Mouse (Mus musculus) limb, embryonic 12.5 days (tissue): ENCODE data around the gene Wipf1. TPM values are rescaled to one million over a fixed set of nuclear protein-coding genes. Genes with fewer than 3 reads are reported as not detected.

Experiments
- ATAC-seq: fragments of 200-750 bp; cut with Nextera tagmentation; 2 replicates; pipeline ENCODE4 v1.8.0; 2017; ENCODE audit warnings: low read depth, moderate TSS enrichment; ENCODE audit not compliant: insufficient number of reproducible peaks, insufficient read depth, low FRiP score, low TSS enrichment
- H3K27ac ChIP-seq: fragments of 300-500 bp; sonication (generic); 2 replicates; pipeline ENCODE4 v1.5.1; 2016; ENCODE audit warnings: mild to moderate bottlenecking, moderate library complexity
- H3K27me3 ChIP-seq: fragments of 300-500 bp; sonication (generic); 2 replicates; pipeline ENCODE4 v1.6.1; 2016; ENCODE audit warnings: mild to moderate bottlenecking, moderate library complexity
- H3K36me3 ChIP-seq: fragments of 300-500 bp; sonication (generic); 2 replicates; pipeline ENCODE4 v1.6.1; 2016; ENCODE audit warnings: mild to moderate bottlenecking, moderate library complexity
- H3K4me1 ChIP-seq: fragments of 300-500 bp; sonication (generic); replicated peaks from 2 replicates; pipeline ENCODE4 v1.6.1; 2016
- H3K4me2 ChIP-seq: fragments of 300-500 bp; sonication (generic); 2 replicates; pipeline ENCODE4 v1.6.1; 2016; ENCODE audit warnings: mild to moderate bottlenecking, moderate library complexity
- H3K4me3 ChIP-seq: fragments of 300-500 bp; sonication (generic); replicated peaks from 2 replicates; pipeline ENCODE4 v1.5.1; 2016; ENCODE audit warnings: mild to moderate bottlenecking
- H3K9ac ChIP-seq: fragments of 300-500 bp; sonication (generic); replicated peaks from 2 replicates; pipeline ENCODE4 v1.6.1; 2016; ENCODE audit warnings: mild to moderate bottlenecking, moderate library complexity
- H3K9me3 ChIP-seq: fragments of 300-500 bp; sonication (generic); 2 replicates; pipeline ENCODE4 v1.6.1; 2016; ENCODE audit warnings: mild to moderate bottlenecking, moderate library complexity
- WGBS: fragments of 180-500 bp; shearing (Covaris S2); methylation state at CpG from one replicate; pipeline ENCODE4 v1.1.7; 2016; 5-methylcytosine and 5-hydroxymethylcytosine counted together
- polyA plus RNA-seq: library from polyadenylated mRNA; unstranded; fragments of >200 nt; fragmentation: Nextera tagmentation; extraction: Ambion mirVana; gene quantifications from 2 replicates; pipeline ENCODE4 v1.2.1, GENCODE M21; 2016

The Wipf1 gene
- polyA plus RNA-seq, 1 experiment from 2014 or later: 16.1 TPM

- WGBS: 77% methylated on average over 15 of the region's 15 CpGs
- Histone ChIP-seq H3K4me1 (peaks cover 36% of the 10 kb centered on the region), H3K27me3 (no peaks in the 10 kb centered on the region), H3K9me3 (no peaks in the 10 kb centered on the region), H3K4me3 (no peak overlapping the region), H3K36me3 (no peaks in the 10 kb centered on the region), H3K4me2 (no peak overlapping the region), H3K9ac (no peak overlapping the region), H3K27ac (no peak overlapping the region)
- ATAC-seq: no peak
Observed at GRCm38 (mm10) chr2:73403385-73404013, 126.0 kb downstream of the Wipf1 start.

DNA sequence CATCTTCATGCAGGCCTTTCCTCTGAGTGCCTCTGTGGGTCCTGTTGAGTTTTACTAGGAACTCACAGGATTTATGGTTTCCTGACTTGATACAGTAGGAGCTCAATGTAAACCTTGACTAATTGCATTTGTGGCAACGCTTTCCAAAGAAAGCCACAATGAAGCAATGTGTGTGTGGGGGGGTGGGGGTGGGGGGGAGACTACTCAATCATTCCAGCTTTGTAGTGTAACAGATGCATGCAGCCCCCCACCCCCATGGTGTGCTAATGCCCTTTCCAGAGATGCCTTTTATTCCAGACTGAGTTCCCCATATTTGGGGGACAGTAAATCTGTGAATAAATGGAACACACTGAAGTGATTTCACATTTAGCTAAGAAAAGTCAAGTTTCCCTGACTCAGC is 127.8 kb downstream of the Wipf1 start:
- Histone ChIP-seq H3K27ac (peak overlapping the region; percentile 60), H3K4me1 (peaks cover 36% of the 10 kb centered on the region), H3K4me3 (no peak overlapping the region), H3K4me2 (0 out of 2 replicates have a peak overlapping the region, but pooled peaks have one; percentile 7), H3K9ac (no peak overlapping the region), H3K9me3 (no peaks in the 10 kb centered on the region), H3K36me3 (no peaks in the 10 kb centered on the region), H3K27me3 (no peaks in the 10 kb centered on the region)
- ATAC-seq: no peak
- WGBS: 36% methylated on average over 1 of the region's 1 CpGs

DNA sequence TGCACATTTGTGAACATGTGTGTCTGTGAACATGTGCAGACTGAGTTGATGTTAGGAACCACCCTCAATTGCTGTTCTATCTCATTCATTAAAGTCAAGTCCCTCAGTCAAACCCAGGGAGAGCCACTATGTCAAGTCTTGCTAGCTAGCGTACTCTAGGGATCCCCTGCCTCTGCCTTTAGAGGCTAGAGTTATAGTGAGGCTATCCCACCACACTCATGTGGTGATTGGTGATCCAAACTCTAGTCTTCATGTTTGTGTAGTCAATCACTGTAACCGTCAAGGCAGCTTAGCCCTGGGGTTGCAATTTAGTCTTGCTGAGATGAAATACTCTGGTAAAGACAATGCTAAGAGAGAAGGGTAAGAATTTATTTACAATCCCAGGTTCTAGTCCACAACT is 132.1 kb downstream of the Wipf1 start:
- no peak for ATAC-seq

GRCm38 (mm10) chr2:73396828-73397325 is 132.7 kb downstream of the Wipf1 start:
- no peak for ATAC-seq
- H3K4me3 ChIP-seq: no peak overlapping the region
- peaks cover 20% of the 10 kb centered on the region for H3K4me1 ChIP-seq
- H3K4me2 ChIP-seq: no peak overlapping the region
- no peak overlapping the region for H3K9ac ChIP-seq
- H3K27ac ChIP-seq: no peak overlapping the region
- no peaks in the 10 kb centered on the region for H3K9me3 ChIP-seq
- H3K36me3 ChIP-seq: no peaks in the 10 kb centered on the region
- WGBS: 82% methylated on average over 3 of the region's 3 CpGs
- H3K27me3 ChIP-seq: 0 out of 2 replicates have a peak, but pooled peaks cover 3% of the 10 kb centered on the region

More for the DNA sequence above, 132.1 kb downstream of the Wipf1 start:
- 91% methylated on average over 2 of the region's 2 CpGs for WGBS
- no peak overlapping the region for H3K27ac ChIP-seq
- H3K4me2 ChIP-seq: no peak overlapping the region
- no peak overlapping the region for H3K4me3 ChIP-seq
- no peaks in the 10 kb centered on the region for H3K36me3 ChIP-seq
- no peaks in the 10 kb centered on the region for H3K9me3 ChIP-seq
- 0 out of 2 replicates have a peak, but pooled peaks cover 3% of the 10 kb centered on the region for H3K27me3 ChIP-seq
- H3K9ac ChIP-seq: no peak overlapping the region
- peaks cover 24% of the 10 kb centered on the region for H3K4me1 ChIP-seq

DNA sequence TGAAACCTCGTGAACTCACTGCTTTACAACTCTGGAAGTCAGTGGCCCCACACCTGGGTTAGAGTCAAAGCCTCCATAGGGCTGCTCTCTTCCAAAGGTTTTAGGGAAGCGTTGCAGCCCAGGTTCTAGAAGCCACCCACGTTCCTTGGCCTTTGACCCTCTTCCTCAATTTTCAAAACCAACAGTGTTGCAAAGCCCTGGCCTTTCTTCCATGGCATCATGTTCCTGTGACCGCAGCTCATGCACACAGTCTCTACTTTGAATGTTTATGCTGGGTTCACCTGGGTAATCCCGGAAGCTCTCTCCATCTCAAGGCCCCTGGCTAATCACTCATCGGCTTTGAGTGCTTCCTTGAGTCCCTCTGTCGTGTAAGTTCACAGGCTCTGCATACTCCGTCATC is 134.0 kb downstream of the Wipf1 start:
- H3K9me3 ChIP-seq: no peaks in the 10 kb centered on the region
- H3K4me2 ChIP-seq: no peak overlapping the region
- H3K27ac ChIP-seq: no peak overlapping the region
- no peak overlapping the region for H3K9ac ChIP-seq
- no peak for ATAC-seq
- no peak overlapping the region for H3K4me3 ChIP-seq
- 0 out of 2 replicates have a peak, but pooled peaks cover 3% of the 10 kb centered on the region for H3K27me3 ChIP-seq
- no peaks in the 10 kb centered on the region for H3K36me3 ChIP-seq
- 79% methylated on average over 8 of the region's 8 CpGs for WGBS
- H3K4me1 ChIP-seq: peaks cover 6% of the 10 kb centered on the region; the same call in 1 of the 2 replicates

GRCm38 (mm10) chr2:73394476-73394875 is 135.1 kb downstream of the Wipf1 start:
- 90% methylated on average over 3 of the region's 3 CpGs for WGBS
- no peaks in the 10 kb centered on the region; the same call in 1 of the 2 replicates for H3K4me1 ChIP-seq
- H3K9me3 ChIP-seq: no peaks in the 10 kb centered on the region
- no peak overlapping the region for H3K9ac ChIP-seq
- H3K4me2 ChIP-seq: no peak overlapping the region
- H3K4me3 ChIP-seq: no peak overlapping the region
- no peak overlapping the region for H3K27ac ChIP-seq
- H3K27me3 ChIP-seq: 0 out of 2 replicates have a peak, but pooled peaks cover 3% of the 10 kb centered on the region
- H3K36me3 ChIP-seq: no peaks in the 10 kb centered on the region
- ATAC-seq: no peak

DNA sequence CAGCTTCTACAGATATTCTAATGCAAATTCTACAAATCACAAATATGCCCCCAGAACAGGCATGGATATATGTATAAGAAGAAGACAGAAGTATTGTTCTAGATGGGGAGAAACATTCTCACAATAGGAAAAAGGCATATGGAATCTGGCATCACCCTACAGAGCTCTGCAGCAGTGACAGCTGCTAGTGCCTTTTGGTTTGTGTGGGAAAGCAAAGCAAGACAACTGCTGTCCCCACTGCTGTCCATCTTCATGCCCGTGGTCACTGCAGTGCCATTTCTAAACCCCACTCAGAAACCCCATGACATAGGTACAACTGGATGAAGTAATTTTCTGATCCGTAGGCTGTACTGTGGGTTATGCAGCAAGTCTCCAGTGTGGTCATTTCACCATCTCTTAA is 136.8 kb downstream of the Wipf1 start:
- no peak overlapping the region for H3K27ac ChIP-seq

DNA sequence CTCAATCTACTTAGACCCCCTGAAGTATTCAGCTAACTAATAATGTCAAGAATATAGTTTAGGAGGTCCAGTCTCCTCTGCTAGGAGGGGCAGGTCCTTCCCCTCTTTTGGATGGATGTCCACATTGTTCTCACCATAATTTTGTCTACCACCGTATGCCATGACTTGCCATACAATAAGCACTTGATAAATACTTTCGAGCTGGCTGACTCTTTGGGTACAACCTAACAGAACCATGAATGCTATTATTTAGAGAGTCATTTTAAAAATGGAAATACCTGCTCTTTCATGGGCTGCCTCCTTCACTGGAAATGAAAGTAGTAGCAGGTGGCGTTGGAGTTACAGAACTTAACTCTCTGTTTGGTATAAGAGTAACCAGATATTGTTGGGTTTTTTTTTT is 139.6 kb downstream of the Wipf1 start:
- Histone ChIP-seq H3K36me3 (no peaks in the 10 kb centered on the region), H3K4me1 (peaks cover 6% of the 10 kb centered on the region), H3K9me3 (no peaks in the 10 kb centered on the region), H3K27me3 (peaks cover 6% of the 10 kb centered on the region; the same call in 1 of the 2 replicates), H3K4me2 (no peak overlapping the region), H3K9ac (no peak overlapping the region), H3K27ac (no peak overlapping the region), H3K4me3 (no peak overlapping the region)
- 95% methylated on average over 3 of the region's 3 CpGs for WGBS
- no peak for ATAC-seq

More for the DNA sequence above, 136.8 kb downstream of the Wipf1 start:
- H3K4me1 ChIP-seq: no peaks in the 10 kb centered on the region; the same call in 1 of the 2 replicates
- no peak for ATAC-seq
- 0 out of 2 replicates have a peak, but pooled peaks cover 3% of the 10 kb centered on the region for H3K27me3 ChIP-seq
- H3K36me3 ChIP-seq: no peaks in the 10 kb centered on the region
- H3K4me2 ChIP-seq: no peak overlapping the region
- WGBS: 84% methylated on average over 2 of the region's 2 CpGs
- H3K9ac ChIP-seq: no peak overlapping the region
- H3K9me3 ChIP-seq: no peaks in the 10 kb centered on the region
- H3K4me3 ChIP-seq: no peak overlapping the region

- no peak overlapping the region for H3K4me3 ChIP-seq
- 90% methylated on average over 1 of the region's 1 CpGs for WGBS
- H3K36me3 ChIP-seq: no peaks in the 10 kb centered on the region
- H3K27ac ChIP-seq: no peak overlapping the region
- H3K4me1 ChIP-seq: peaks cover 6% of the 10 kb centered on the region
- H3K27me3 ChIP-seq: peaks cover 3% of the 10 kb centered on the region; the same call in 1 of the 2 replicates
- no peak for ATAC-seq
- H3K4me2 ChIP-seq: no peak overlapping the region
- no peak overlapping the region for H3K9ac ChIP-seq
- no peaks in the 10 kb centered on the region for H3K9me3 ChIP-seq
Observed at GRCm38 (mm10) chr2:73387806-73388205, 141.7 kb downstream of the Wipf1 start.

DNA sequence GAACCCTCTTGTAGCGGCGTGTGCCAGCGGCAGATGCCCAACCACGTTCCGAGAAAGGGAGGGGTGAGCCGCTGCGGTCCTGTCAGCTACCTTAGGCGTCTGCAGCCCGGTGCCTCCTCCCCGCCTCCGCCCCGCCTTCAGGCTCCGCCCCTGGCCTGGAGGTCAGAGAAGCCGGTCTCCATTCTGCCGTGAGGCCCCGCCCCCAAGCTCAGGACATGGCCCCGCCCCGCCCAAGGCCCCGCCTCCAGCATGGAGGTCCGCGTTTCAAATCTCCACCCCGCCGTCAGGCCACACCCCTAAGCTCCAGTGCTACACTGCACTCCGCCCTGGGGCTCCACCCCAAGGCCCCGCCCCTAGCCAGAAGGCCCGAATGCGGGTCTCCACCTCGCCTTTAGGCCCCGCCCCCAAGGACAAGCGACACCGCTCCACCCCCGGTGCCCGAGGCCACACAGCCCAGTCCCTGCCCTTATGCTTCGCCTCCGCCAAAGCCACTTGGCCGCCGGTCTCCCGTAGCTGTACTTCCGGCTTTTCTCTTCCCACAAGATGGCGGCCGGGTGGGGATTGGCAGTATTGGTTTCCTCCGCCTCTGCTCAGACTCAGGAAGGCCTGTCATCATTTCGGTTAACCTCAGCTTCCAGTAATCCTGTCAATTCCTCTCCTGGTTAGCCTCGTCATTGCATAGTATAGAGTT is 143.0 kb downstream of the Wipf1 start, which contains the start of gene Gpr155:
TSS of gene Gpr155 (minus strand) at position 217 of the 691 bp plus-strand sequence.
- peak within 1 kb of the TSS; percentile 47 for H3K27ac ChIP-seq
- ATAC-seq: peak; percentile 99
- H3K27me3 ChIP-seq: peaks cover 3% of the 10 kb centered on the region; the same call in 1 of the 2 replicates
- under 1% methylated on average over 42 of the region's 44 CpGs for WGBS
- peak within 1 kb of the TSS; percentile 98 for H3K4me2 ChIP-seq
- H3K36me3 ChIP-seq: no peaks in the 10 kb centered on the region
- H3K4me3 ChIP-seq: peak within 1 kb of the TSS; percentile 65
- peak within 1 kb of the TSS; percentile 69 for H3K9ac ChIP-seq
- no peaks in the 10 kb centered on the region for H3K9me3 ChIP-seq
- peaks cover 6% of the 10 kb centered on the region for H3K4me1 ChIP-seq

DNA sequence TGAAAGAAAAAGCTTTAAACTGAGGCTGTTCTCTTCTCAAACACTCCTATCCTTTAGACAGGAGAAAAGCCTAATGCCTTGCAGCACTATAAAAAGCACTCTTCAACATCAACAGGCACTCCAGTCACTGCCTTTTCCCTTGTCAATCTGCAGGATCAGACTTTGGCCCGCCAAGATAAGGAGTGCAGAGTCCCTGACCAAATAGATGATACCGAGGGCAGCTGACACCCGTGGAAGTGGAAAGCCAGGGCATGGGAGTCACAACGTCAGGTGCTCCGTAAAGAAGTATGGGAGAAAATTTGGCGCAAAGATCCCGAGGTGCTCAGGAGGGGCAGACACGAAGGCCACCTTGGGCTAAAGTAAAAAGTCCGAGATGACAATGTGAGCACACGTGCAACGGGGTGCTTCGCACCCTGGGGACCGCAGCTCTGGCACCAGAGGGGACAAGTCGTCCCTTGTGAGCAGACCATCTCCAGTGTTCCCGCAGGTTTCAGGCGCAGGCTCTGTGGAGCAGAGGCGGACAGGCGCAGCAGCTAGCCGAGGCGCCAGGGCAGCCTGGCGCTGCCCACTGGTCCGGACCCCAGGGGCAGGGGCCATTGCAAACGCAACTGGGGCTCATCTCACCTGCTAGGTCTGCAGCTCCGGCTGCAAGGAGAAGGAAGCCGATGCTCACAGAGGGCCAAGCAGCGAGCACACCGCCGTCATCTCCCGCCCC is 143.7 kb downstream of the Wipf1 start:
- Histone ChIP-seq H3K9ac (peak overlapping the region; percentile 69), H3K4me1 (peaks cover 6% of the 10 kb centered on the region), H3K4me2 (peak overlapping the region; percentile 98), H3K36me3 (no peaks in the 10 kb centered on the region), H3K4me3 (peak overlapping the region; percentile 65), H3K27ac (0 out of 2 replicates have a peak overlapping the region, but pooled peaks have one; percentile 13), H3K27me3 (peaks cover 3% of the 10 kb centered on the region; the same call in 1 of the 2 replicates), H3K9me3 (no peaks in the 10 kb centered on the region)
- ATAC-seq: peak; percentile 62
- WGBS: 3% methylated on average over 29 of the region's 29 CpGs
